Mouse (Mus musculus): ENCODE data around the gene Acadl.

DNA sequence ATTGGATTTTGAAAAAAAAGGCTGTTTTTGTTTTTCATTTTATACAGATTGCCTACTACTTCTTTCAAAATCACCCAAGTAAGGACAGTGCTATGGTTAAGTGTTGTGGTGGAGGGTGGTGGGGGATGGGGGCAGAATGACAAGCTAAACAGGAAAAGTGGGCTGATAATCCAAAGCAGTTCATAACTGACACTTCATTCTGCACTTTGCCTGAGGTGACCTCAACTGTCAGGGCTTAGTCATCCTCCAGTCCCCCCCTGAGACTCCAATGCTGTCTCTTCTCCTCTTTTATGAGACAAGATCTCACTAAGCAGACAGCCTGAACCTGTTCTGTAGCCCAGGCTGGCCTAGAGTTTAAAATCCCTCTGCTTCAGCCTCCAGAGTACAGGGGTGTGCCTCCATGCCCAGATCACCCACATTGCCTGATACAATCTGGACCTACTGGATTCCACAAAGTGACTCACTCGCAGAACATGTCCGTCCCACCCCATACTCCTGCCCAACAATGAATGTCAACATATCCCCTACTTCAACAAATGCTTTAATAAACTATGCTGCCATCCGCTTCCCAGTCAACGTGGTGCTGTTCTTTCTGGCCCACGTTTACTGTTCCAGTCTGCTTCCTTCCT lies 17.3 kb downstream of the Acadl start:
- no peak for TF ChIP-seq CTCF (IDR thresholded peaks at IDR 0.05; ENCODE audit: insufficient read depth, low read length)
- no peak for TF ChIP-seq POLR2A (IDR thresholded peaks at IDR 0.05; ENCODE audit: borderline replicate concordance, extremely low read depth, low read depth, low read length)

Data from lung, adult 2 months (tissue).